12 mouse cellular contexts compared by ENCODE assay signal in genomic region chr19:11536593-11536992, GRCm38 (mm10). TPM values are rescaled to one million over a fixed set of nuclear protein-coding genes. Genes with fewer than 3 reads are reported as not detected.
DNase-seq lines count a peak whose midpoint lies in the region; ATAC-seq and TF ChIP-seq lines count a peak whose summit lies in the region.
"Had no signal": no experiment of that assay in that cellular context is flagged by ENCODE, and none has a peak within 500 bp of the region (broad histone marks: within the 10 kb centered on the region; RNA-seq: fewer than 3 reads in every experiment).

Gene Ms4a4d (plus strand): TSS chr19:11536801.

- H3K9me3 ChIP-seq in stomach, postnatal 0 days (ENCODE audit: control insufficient read depth, low read length) = no peaks in the 10 kb centered on the region
- H3K9me3 ChIP-seq: G1E; hindbrain, embryonic 12.5 days; midbrain, embryonic 12.5 days had no signal

- H3K4me2 ChIP-seq in stomach, postnatal 0 days (replicated peaks; ENCODE audit: low read depth) = 0 out of 2 replicates have a peak within 1 kb of the TSS, but pooled peaks have one; percentile 14
- H3K4me2 ChIP-seq: hindbrain, embryonic 12.5 days; midbrain, embryonic 12.5 days had no signal

- ATAC-seq in stomach, postnatal 0 days (ENCODE audit: low FRiP score, low TSS enrichment) = peak; percentile 59; the same call in 1 of the 2 replicates

- no peaks in the 10 kb centered on the region for H3K36me3 ChIP-seq in kidney, adult 2 months (ENCODE audit: control insufficient read depth, insufficient read depth, low read length)
- H3K36me3 ChIP-seq in stomach, postnatal 0 days (ENCODE audit: control insufficient read depth, insufficient read depth, low read length) = no peaks in the 10 kb centered on the region
- H3K36me3 ChIP-seq: G1E; hindbrain, embryonic 12.5 days; midbrain, embryonic 12.5 days had no signal

- DNase-seq in kidney, postnatal 14 days = peak; percentile 7
- DNase-seq in kidney, adult 2 months = no peak
- DNase-seq in embryo, embryonic 9.5 days (ENCODE audit: extremely low spot score) = peak; percentile 12
- peak; percentile 41 for DNase-seq in heart, postnatal 4 days
- DNase-seq in stomach, postnatal 0 days (ENCODE audit: low spot score) = peak; percentile 21
- no peak for DNase-seq in layer of hippocampus, adult 9-11 months
- no peak for DNase-seq in layer of hippocampus, adult 9-10 months (ENCODE audit: low spot score)
- DNase-seq in cerebellum, adult 9-10 months = no peak
- DNase-seq: layer of hippocampus, postnatal 36 days had no signal

- H3K4me1 ChIP-seq in kidney, adult 2 months (ENCODE audit: control insufficient read depth, insufficient read depth, low read length) = no peaks in the 10 kb centered on the region
- H3K4me1 ChIP-seq in stomach, postnatal 0 days (replicated peaks; ENCODE audit: control insufficient read depth, insufficient read depth) = no peaks in the 10 kb centered on the region
- H3K4me1 ChIP-seq: hindbrain, embryonic 12.5 days had no signal

- no peak for TF ChIP-seq CTCF in kidney, adult 2 months (conservative IDR thresholded peaks at IDR 0.05; ENCODE audit: insufficient read depth, insufficient read length, low read depth, low read length)
- no peak for TF ChIP-seq CTCF in stomach, postnatal 0 days (IDR thresholded peaks at IDR 0.05; ENCODE audit: low read depth)

- no peaks in the 10 kb centered on the region for H3K27me3 ChIP-seq in kidney, adult 2 months (replicated peaks; ENCODE audit: control insufficient read depth, insufficient read depth, low read length)
- no peaks in the 10 kb centered on the region for H3K27me3 ChIP-seq in stomach, postnatal 0 days (ENCODE audit: control insufficient read depth, insufficient read depth, low read length)
- H3K27me3 ChIP-seq: hindbrain, embryonic 12.5 days; midbrain, embryonic 12.5 days had no signal

- WGBS in kidney, adult 2 months = 16% methylated on average over 7 of the region's 7 CpGs
- 18% methylated on average over 7 of the region's 7 CpGs for WGBS in stomach, postnatal 0 days

- no peak within 1 kb of the TSS for H3K4me3 ChIP-seq in kidney, adult 2 months (ENCODE audit: insufficient read depth, low read depth, low read length)
- H3K4me3 ChIP-seq in stomach, postnatal 0 days (ENCODE audit: low read depth, low read length) = peak within 1 kb of the TSS; percentile 8; the same call in 1 of the 2 replicates
- H3K4me3 ChIP-seq: hindbrain, embryonic 12.5 days; midbrain, embryonic 12.5 days had no signal

- TF ChIP-seq POLR2A in kidney, adult 2 months (IDR thresholded peaks at IDR 0.05; ENCODE audit: low read depth, low read length) = no peak

- no peak within 1 kb of the TSS for H3K27ac ChIP-seq in kidney, adult 2 months (ENCODE audit: insufficient read depth, low read depth, low read length)
- H3K27ac ChIP-seq in stomach, postnatal 0 days (replicated peaks) = 0 out of 2 replicates have a peak within 1 kb of the TSS, but pooled peaks have one; percentile 24
- H3K27ac ChIP-seq: hindbrain, embryonic 12.5 days; midbrain, embryonic 12.5 days had no signal

- no peak within 1 kb of the TSS for H3K9ac ChIP-seq in stomach, postnatal 0 days (ENCODE audit: low read length)
- H3K9ac ChIP-seq: hindbrain, embryonic 12.5 days; midbrain, embryonic 12.5 days had no signal

- TF ChIP-seq EP300 in stomach, postnatal 0 days (optimal IDR thresholded peaks at IDR 0.05) = no peak

RNA-seq across cellular contexts. Expression of gene Ms4a4d, which starts in this region (rescaled TPM):
- polyA plus RNA-seq in kidney, adult 2 months (2012; rRNA removed) = 2.5 and 2.8 TPM in 2 replicates
- total RNA-seq in heart, postnatal 4 days (2021) = under 1 TPM; 0.56 to 0.60 TPM
- 8.6 and 9.1 TPM in 2 replicates for polyA plus RNA-seq in stomach, postnatal 0 days (2015; fragmentation: Nextera tagmentation; extraction: Ambion mirVana)
- total RNA-seq: layer of hippocampus, postnatal 36 days had no signal
- polyA plus RNA-seq: G1E; hindbrain, embryonic 12.5 days; midbrain, embryonic 12.5 days had no signal

Comparison
In these comparisons a context has a peak if more than half of its experiments do, and no peak if none do; other contexts are left out.
1. DNase-seq: peak in kidney, postnatal 14 days (single experiment), embryo, embryonic 9.5 days (single experiment) and stomach, postnatal 0 days (single experiment); none in kidney, adult 2 months (single experiment), layer of hippocampus, adult 9-11 months (single experiment), layer of hippocampus, adult 9-10 months (single experiment) and cerebellum, adult 9-10 months (single experiment).
2. Peak in DNase-seq in heart, postnatal 4 days; RNA of the gene not detected or under 1 TPM.